Mouse (Mus musculus) megakaryocyte, embryonic 14.5 days (primary cell): Measurements from ENCODE around the gene Impg1.

Experiments used
- FLI1 ChIP-seq: IDR thresholded peaks from 2 replicates; pipeline ENCODE4 v1.6.1; 2012; ENCODE audit warnings: low read length, inconsistent platforms, mixed read lengths
- GATA1 ChIP-seq: IDR thresholded peaks from 3 replicates; pipeline ENCODE4 v1.6.1; 2012; ENCODE audit warnings: mixed read lengths, low read length, inconsistent platforms, borderline replicate concordance

- TF ChIP-seq GATA1 (no peak), FLI1 (no peak)
These were observed 39.3 kb upstream of the Impg1 start for GRCm38 (mm10) chr9:80504496-80505012.
